ENCODE assay signal across 16 mouse cellular contexts in genomic region chr6:49280942-49281341, GRCm38 (mm10). TPM values are rescaled to one million over a fixed set of nuclear protein-coding genes. Genes with fewer than 3 reads are reported as not detected.
DNase-seq lines count a peak whose midpoint lies in the region; ATAC-seq and TF ChIP-seq lines count a peak whose summit lies in the region.
"Had no signal": no experiment of that assay in that cellular context is flagged by ENCODE, and none has a peak within 500 bp of the region (broad histone marks: within the 10 kb centered on the region; RNA-seq: fewer than 3 reads in every experiment).

No protein-coding gene starts in this region.

- no peak overlapping the region for H3K9ac ChIP-seq in forebrain, embryonic 16.5 days (replicated peaks; ENCODE audit: low read depth, low read length)
- no peak overlapping the region for H3K9ac ChIP-seq in forebrain, embryonic 11.5 days (ENCODE audit: low read length)
- H3K9ac ChIP-seq in lung, embryonic 14.5 days = no peak overlapping the region
- H3K9ac ChIP-seq: heart, embryonic 13.5 days; hindbrain, embryonic 13.5 days; intestine, embryonic 15.5 days had no signal

- no peak overlapping the region for H3K27ac ChIP-seq in forebrain, embryonic 16.5 days (ENCODE audit: low read length)
- no peak overlapping the region for H3K27ac ChIP-seq in forebrain, embryonic 11.5 days (ENCODE audit: low read depth, low read length)
- H3K27ac ChIP-seq in lung, embryonic 14.5 days (ENCODE audit: low read depth) = no peak overlapping the region
- H3K27ac ChIP-seq: embryonic facial prominence, embryonic 10.5 days; heart, embryonic 13.5 days; hindbrain, embryonic 13.5 days; intestine, embryonic 15.5 days had no signal

- H3K27me3 ChIP-seq in forebrain, embryonic 16.5 days (replicated peaks; ENCODE audit: control insufficient read depth, insufficient read depth, low read length) = no peaks in the 10 kb centered on the region
- H3K27me3 ChIP-seq in forebrain, embryonic 11.5 days (ENCODE audit: control insufficient read depth, insufficient read depth, low read length) = no peaks in the 10 kb centered on the region
- no peaks in the 10 kb centered on the region for H3K27me3 ChIP-seq in lung, embryonic 14.5 days (ENCODE audit: insufficient read depth, low read length)
- H3K27me3 ChIP-seq: heart, embryonic 13.5 days; hindbrain, embryonic 13.5 days; intestine, embryonic 15.5 days had no signal

- no peak for DNase-seq in forebrain, embryonic 11.5 days (ENCODE audit: low spot score)
- DNase-seq in lung, embryonic 14.5 days = peak; percentile 66
- DNase-seq in lung, adult 18-20 months = no peak
- peak; percentile 60 for DNase-seq in brain, embryonic 14.5 days (ENCODE audit: low read depth)
- DNase-seq in skeletal muscle tissue, adult 2 months (ENCODE audit: low read depth, low spot score) = peak; percentile 13
- DNase-seq: adrenal gland, adult 2 months; adrenal gland, postnatal 25 days; cerebellum, adult 2 months; cerebellum, postnatal 10 days; gastrocnemius, postnatal 14 days; heart, postnatal 4 days had no signal

- no peaks in the 10 kb centered on the region for H3K36me3 ChIP-seq in forebrain, embryonic 16.5 days (ENCODE audit: control insufficient read depth, insufficient read depth)
- H3K36me3 ChIP-seq in forebrain, embryonic 11.5 days (ENCODE audit: control insufficient read depth, insufficient read depth, low read length) = no peaks in the 10 kb centered on the region
- no peaks in the 10 kb centered on the region for H3K36me3 ChIP-seq in lung, embryonic 14.5 days (ENCODE audit: insufficient read depth)
- H3K36me3 ChIP-seq: embryonic facial prominence, embryonic 10.5 days; heart, embryonic 13.5 days; hindbrain, embryonic 13.5 days; intestine, embryonic 15.5 days had no signal

- no peak for TF ChIP-seq CTCF in lung, embryonic 14.5 days (IDR thresholded peaks at IDR 0.05; ENCODE audit: low read depth)
- TF ChIP-seq CTCF in brain, embryonic 14.5 days (IDR thresholded peaks at IDR 0.05; ENCODE audit: borderline replicate concordance, extremely low read depth, insufficient read depth, insufficient read length) = no peak

- no peaks in the 10 kb centered on the region for H3K9me3 ChIP-seq in forebrain, embryonic 16.5 days (ENCODE audit: control insufficient read depth, low read length)
- no peaks in the 10 kb centered on the region for H3K9me3 ChIP-seq in forebrain, embryonic 11.5 days (ENCODE audit: control insufficient read depth, low read length)
- H3K9me3 ChIP-seq in lung, embryonic 14.5 days (ENCODE audit: low read depth, low read length) = no peaks in the 10 kb centered on the region
- H3K9me3 ChIP-seq: embryonic facial prominence, embryonic 10.5 days; heart, embryonic 13.5 days; hindbrain, embryonic 13.5 days; intestine, embryonic 15.5 days had no signal

- ATAC-seq in forebrain, embryonic 16.5 days = peak; percentile 72
- ATAC-seq in forebrain, embryonic 11.5 days (replicated peaks; ENCODE audit: low FRiP score) = no peak
- ATAC-seq in lung, embryonic 14.5 days (ENCODE audit: insufficient read depth) = peak; percentile 70; the same call in 1 of the 2 replicates
- ATAC-seq: intestine, embryonic 15.5 days had no signal

- H3K4me2 ChIP-seq in forebrain, embryonic 16.5 days (ENCODE audit: low read length) = no peak overlapping the region
- H3K4me2 ChIP-seq in forebrain, embryonic 11.5 days (ENCODE audit: low read depth, low read length, severe bottlenecking) = no peak overlapping the region
- no peak overlapping the region for H3K4me2 ChIP-seq in lung, embryonic 14.5 days
- H3K4me2 ChIP-seq: heart, embryonic 13.5 days; hindbrain, embryonic 13.5 days; intestine, embryonic 15.5 days had no signal

- H3K4me1 ChIP-seq in forebrain, embryonic 16.5 days (replicated peaks; ENCODE audit: control insufficient read depth, insufficient read depth, low read length) = no peaks in the 10 kb centered on the region; the same call in 1 of the 2 replicates
- H3K4me1 ChIP-seq in forebrain, embryonic 11.5 days (replicated peaks; ENCODE audit: control insufficient read depth, insufficient read depth, low read length) = no peaks in the 10 kb centered on the region
- H3K4me1 ChIP-seq in lung, embryonic 14.5 days (ENCODE audit: insufficient read depth) = no peaks in the 10 kb centered on the region
- H3K4me1 ChIP-seq: embryonic facial prominence, embryonic 10.5 days; heart, embryonic 13.5 days; hindbrain, embryonic 13.5 days; intestine, embryonic 15.5 days had no signal

- 13% methylated on average over 1 of the region's 1 CpGs for WGBS in forebrain, embryonic 16.5 days
- 53% methylated on average over 1 of the region's 1 CpGs for WGBS in forebrain, embryonic 11.5 days
- 26% methylated on average over 1 of the region's 1 CpGs for WGBS in lung, embryonic 14.5 days

- TF ChIP-seq POLR2A in brain, embryonic 14.5 days (IDR thresholded peaks at IDR 0.05; ENCODE audit: borderline replicate concordance, extremely low read depth, insufficient read depth, insufficient read length, poor library complexity, severe bottlenecking) = no peak

- H3K4me3 ChIP-seq in forebrain, embryonic 16.5 days (replicated peaks; ENCODE audit: low read length) = no peak overlapping the region
- no peak overlapping the region for H3K4me3 ChIP-seq in forebrain, embryonic 11.5 days (ENCODE audit: low read depth, low read length)
- no peak overlapping the region for H3K4me3 ChIP-seq in lung, embryonic 14.5 days (ENCODE audit: low read depth, low read length)
- H3K4me3 ChIP-seq: embryonic facial prominence, embryonic 10.5 days; heart, embryonic 13.5 days; hindbrain, embryonic 13.5 days; intestine, embryonic 15.5 days had no signal

RNA-seq across cellular contexts. Expression of gene Tra2a, which starts 17.1 kb away (rescaled TPM):
- 154 and 163 TPM in 2 replicates for polyA plus RNA-seq in forebrain, embryonic 16.5 days (2015; fragmentation: Nextera tagmentation; extraction: Ambion mirVana)
- polyA plus RNA-seq in forebrain, embryonic 11.5 days (2014; fragmentation: Nextera tagmentation; extraction: Ambion mirVana) = 64.4 and 68.5 TPM in 2 replicates
- polyA plus RNA-seq in lung, embryonic 14.5 days (2014; fragmentation: Nextera tagmentation; extraction: Ambion mirVana) = 47.8 and 51.6 TPM in 2 replicates
- 199 and 246 TPM in 2 replicates for polyA plus RNA-seq in brain, embryonic 14.5 days (2012; rRNA removed)

RNA-seq across cellular contexts. Expression of gene Ccdc126, which starts 38.1 kb away (rescaled TPM):
- 10.3 and 12.4 TPM in 2 replicates for polyA plus RNA-seq in forebrain, embryonic 16.5 days (2015; fragmentation: Nextera tagmentation; extraction: Ambion mirVana)
- 5.0 and 5.5 TPM in 2 replicates for polyA plus RNA-seq in forebrain, embryonic 11.5 days (2014; fragmentation: Nextera tagmentation; extraction: Ambion mirVana)
- polyA plus RNA-seq in lung, embryonic 14.5 days (2014; fragmentation: Nextera tagmentation; extraction: Ambion mirVana) = 11.8 and 12.5 TPM in 2 replicates
- 5.0 and 5.8 TPM in 2 replicates for polyA plus RNA-seq in brain, embryonic 14.5 days (2012; rRNA removed)

Comparison
In these comparisons a context has a peak if more than half of its experiments do, and no peak if none do; other contexts are left out.
1. DNase-seq: peak in lung, embryonic 14.5 days (single experiment), brain, embryonic 14.5 days (single experiment) and skeletal muscle tissue, adult 2 months (single experiment); none in forebrain, embryonic 11.5 days (single experiment) and lung, adult 18-20 months (0 of 2).